Mouse (Mus musculus): ENCODE measurements around the gene Vtn.
A peak's percentile ranks its signal among the peaks of the same experiment; 100 is the strongest.
"Not testable (repeated sequence)": the region's sequence is repeated elsewhere in the genome, so short reads cannot be mapped to it uniquely, and the experiment has no call there.

Gene Vtn

GRCm38 (mm10) chr11:78497544-78498522, 1.1 kb upstream of the Vtn start, which contains the start of gene Sarm1:
TSS of gene Sarm1 (minus strand) at chr11:78497754.
- DNase-seq (ENCODE audit: low spot score), result peak; percentile 93

- no peak for DNase-seq (ENCODE audit: low spot score)
Measured at GRCm38 (mm10) chr11:78499543-78499942, 652 bp downstream of the Vtn start.

- DNase-seq (ENCODE audit: low spot score), result no peak
Measured at GRCm38 (mm10) chr11:78500623-78501202, 1.8 kb downstream of the Vtn start.

GRCm38 (mm10) chr11:78501529-78501928, 2.6 kb downstream of the Vtn start:
- no peak for DNase-seq (ENCODE audit: low spot score)

- no peak for DNase-seq (ENCODE audit: low spot score)
Measured at GRCm38 (mm10) chr11:78502909-78503650, 4.2 kb downstream of the Vtn start, which contains the start of gene Sebox. TSS of gene Sebox (plus strand) at chr11:78503447.

GRCm38 (mm10) chr11:78505430-78505829, 6.5 kb downstream of the Vtn start:
- no peak for DNase-seq (ENCODE audit: low spot score)

- no peak for DNase-seq (ENCODE audit: low spot score)
Measured at GRCm38 (mm10) chr11:78509148-78509547, 10.3 kb downstream of the Vtn start.

- peak; percentile 92 for DNase-seq (ENCODE audit: low spot score)
Measured at GRCm38 (mm10) chr11:78512025-78512957, 13.4 kb downstream of the Vtn start, which contains the start of the genes Tmem199 and Poldip2. TSS of gene Tmem199 (minus strand) at chr11:78512172. TSS of gene Poldip2 (plus strand) at chr11:78512193.

- no peak for DNase-seq (ENCODE audit: low spot score)
Measured at GRCm38 (mm10) chr11:78513106-78513790, 14.4 kb downstream of the Vtn start.

GRCm38 (mm10) chr11:78515549-78516325, 16.8 kb downstream of the Vtn start:
- DNase-seq (ENCODE audit: low spot score), result no peak

GRCm38 (mm10) chr11:78518931-78519330, 20.0 kb downstream of the Vtn start:
- DNase-seq (ENCODE audit: low spot score), result no peak

GRCm38 (mm10) chr11:78521880-78522279, 23.0 kb downstream of the Vtn start:
- DNase-seq (ENCODE audit: low spot score), result no peak

- peak; percentile 66 for DNase-seq (ENCODE audit: low spot score)
Measured at GRCm38 (mm10) chr11:78522481-78522997, 23.6 kb downstream of the Vtn start.

GRCm38 (mm10) chr11:78523241-78523955, 24.5 kb downstream of the Vtn start:
- DNase-seq (ENCODE audit: low spot score), result peak; percentile 70

- DNase-seq (ENCODE audit: low spot score), result peak; percentile 59
Measured at GRCm38 (mm10) chr11:78524838-78525237, 25.9 kb downstream of the Vtn start.

- DNase-seq (ENCODE audit: low spot score), result no peak
Measured at GRCm38 (mm10) chr11:78528714-78529113, 29.8 kb downstream of the Vtn start.

GRCm38 (mm10) chr11:78530001-78530400, 31.1 kb downstream of the Vtn start:
- no peak for DNase-seq (ENCODE audit: low spot score)

- DNase-seq (ENCODE audit: low spot score), result peak; percentile 43
Measured at GRCm38 (mm10) chr11:78531046-78531445, 32.2 kb downstream of the Vtn start.

GRCm38 (mm10) chr11:78531515-78531914, 32.6 kb downstream of the Vtn start:
- DNase-seq (ENCODE audit: low spot score), result not testable (repeated sequence)

Measured in lung, postnatal 25 days (tissue).